Mouse (Mus musculus) forebrain, embryonic 15.5 days (tissue): Measurements from ENCODE around the gene Ceacam1. TPM values are rescaled to one million over a fixed set of nuclear protein-coding genes. Genes with fewer than 3 reads are reported as not detected.
"Not testable (repeated sequence)": the region's sequence is repeated elsewhere in the genome, so short reads cannot be mapped to it uniquely, and the experiment has no call there.

Source experiments
- ATAC-seq: fragments of 200-750 bp; cut with Nextera tagmentation; replicated peaks from 2 replicates; pipeline ENCODE4 v1.8.0; 2017; ENCODE audit warnings: mild to moderate bottlenecking, moderate TSS enrichment, moderate library complexity
- H3K27ac ChIP-seq: fragments of 300-500 bp; sonication (generic); replicated peaks from 2 replicates; pipeline ENCODE4 v1.5.1; 2015; ENCODE audit warnings: mild to moderate bottlenecking, inconsistent platforms
- H3K27me3 ChIP-seq: fragments of 300-500 bp; sonication (generic); 2 replicates; pipeline ENCODE4 v1.6.1; 2015; ENCODE audit warnings: inconsistent platforms
- H3K36me3 ChIP-seq: fragments of 300-500 bp; sonication (generic); 2 replicates; pipeline ENCODE4 v1.6.1; 2015; ENCODE audit warnings: mild to moderate bottlenecking, inconsistent platforms
- H3K4me1 ChIP-seq: fragments of 300-500 bp; sonication (generic); 2 replicates; pipeline ENCODE4 v1.6.1; 2015; ENCODE audit warnings: inconsistent platforms
- H3K4me2 ChIP-seq: fragments of 300-500 bp; sonication (generic); replicated peaks from 2 replicates; pipeline ENCODE4 v1.6.1; 2015; ENCODE audit warnings: mild to moderate bottlenecking, inconsistent platforms
- H3K4me3 ChIP-seq: fragments of 300-500 bp; sonication (generic); 2 replicates; pipeline ENCODE4 v1.5.1; 2015; ENCODE audit warnings: mild to moderate bottlenecking, inconsistent platforms
- H3K9ac ChIP-seq: fragments of 300-500 bp; sonication (generic); replicated peaks from 2 replicates; pipeline ENCODE4 v1.6.1; 2015; ENCODE audit warnings: mild to moderate bottlenecking, inconsistent platforms
- H3K9me3 ChIP-seq: fragments of 300-500 bp; sonication (generic); 2 replicates; pipeline ENCODE4 v1.6.1; 2016; ENCODE audit warnings: inconsistent platforms
- WGBS: fragments of 180-500 bp; shearing (Covaris S2); methylation state at CpG from one replicate; pipeline ENCODE4 v1.1.7; 2015; ENCODE audit warnings: mixed read lengths; 5-methylcytosine and 5-hydroxymethylcytosine counted together
- polyA plus RNA-seq: library from polyadenylated mRNA; unstranded; fragments of >200 nt; fragmentation: Nextera tagmentation; extraction: Ambion mirVana; gene quantifications from 2 replicates; pipeline ENCODE4 v1.2.1, GENCODE M21; 2015

The Ceacam1 gene
- polyA plus RNA-seq, 1 experiment from 2014 or later: 0.92 TPM

DNA sequence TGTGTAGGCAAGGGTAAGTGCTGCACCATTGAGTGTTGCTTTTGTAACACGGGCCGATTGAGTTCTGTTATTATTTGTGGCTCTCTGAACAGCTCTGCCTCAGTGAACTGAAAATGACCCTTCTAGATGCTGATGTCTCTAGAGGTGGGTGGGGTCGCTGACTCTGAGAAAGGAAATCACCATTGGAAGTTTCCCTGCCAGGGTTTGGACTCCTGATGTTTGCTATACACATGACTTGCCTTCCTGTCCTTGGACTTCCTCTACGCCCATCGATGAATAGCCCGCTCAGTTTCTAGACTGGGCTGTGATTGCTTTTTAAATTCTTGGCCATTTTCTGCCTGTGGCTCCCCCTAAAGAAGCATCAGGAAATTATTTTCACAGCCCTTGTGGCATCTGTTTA, 41.2 kb downstream of the Ceacam1 start:
- Histone ChIP-seq H3K4me2 (no peak overlapping the region), H3K27me3 (no peaks in the 10 kb centered on the region), H3K4me3 (no peak overlapping the region), H3K36me3 (no peaks in the 10 kb centered on the region), H3K27ac (no peak overlapping the region), H3K9ac (no peak overlapping the region), H3K9me3 (no peaks in the 10 kb centered on the region), H3K4me1 (peaks cover 5% of the 10 kb centered on the region; the same call in 1 of the 2 replicates)
- no peak for ATAC-seq
- 88% methylated on average over 6 of the region's 6 CpGs for WGBS

DNA sequence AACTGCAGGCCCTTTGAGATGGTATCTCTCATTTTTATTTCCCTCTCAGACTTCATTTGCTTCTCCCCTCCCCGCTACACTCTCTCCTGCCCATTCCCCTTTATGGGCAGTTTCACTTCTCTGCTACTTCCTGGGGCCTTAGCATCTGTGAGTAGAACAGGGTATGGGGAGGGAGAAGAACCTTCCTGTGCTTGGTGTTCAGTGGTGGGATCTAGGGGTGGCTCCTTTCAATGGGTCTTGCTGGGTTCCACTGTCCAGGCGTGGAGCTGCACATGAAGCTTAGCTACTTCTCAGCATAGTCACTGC, 41.9 kb downstream of the Ceacam1 start:
- ATAC-seq: no peak
- Histone ChIP-seq H3K27me3 (no peaks in the 10 kb centered on the region), H3K27ac (no peak overlapping the region), H3K4me1 (peaks cover 5% of the 10 kb centered on the region; the same call in 1 of the 2 replicates), H3K36me3 (no peaks in the 10 kb centered on the region), H3K9me3 (no peaks in the 10 kb centered on the region), H3K9ac (no peak overlapping the region), H3K4me2 (no peak overlapping the region), H3K4me3 (no peak overlapping the region)
- 90% methylated on average over 2 of the region's 2 CpGs for WGBS

DNA sequence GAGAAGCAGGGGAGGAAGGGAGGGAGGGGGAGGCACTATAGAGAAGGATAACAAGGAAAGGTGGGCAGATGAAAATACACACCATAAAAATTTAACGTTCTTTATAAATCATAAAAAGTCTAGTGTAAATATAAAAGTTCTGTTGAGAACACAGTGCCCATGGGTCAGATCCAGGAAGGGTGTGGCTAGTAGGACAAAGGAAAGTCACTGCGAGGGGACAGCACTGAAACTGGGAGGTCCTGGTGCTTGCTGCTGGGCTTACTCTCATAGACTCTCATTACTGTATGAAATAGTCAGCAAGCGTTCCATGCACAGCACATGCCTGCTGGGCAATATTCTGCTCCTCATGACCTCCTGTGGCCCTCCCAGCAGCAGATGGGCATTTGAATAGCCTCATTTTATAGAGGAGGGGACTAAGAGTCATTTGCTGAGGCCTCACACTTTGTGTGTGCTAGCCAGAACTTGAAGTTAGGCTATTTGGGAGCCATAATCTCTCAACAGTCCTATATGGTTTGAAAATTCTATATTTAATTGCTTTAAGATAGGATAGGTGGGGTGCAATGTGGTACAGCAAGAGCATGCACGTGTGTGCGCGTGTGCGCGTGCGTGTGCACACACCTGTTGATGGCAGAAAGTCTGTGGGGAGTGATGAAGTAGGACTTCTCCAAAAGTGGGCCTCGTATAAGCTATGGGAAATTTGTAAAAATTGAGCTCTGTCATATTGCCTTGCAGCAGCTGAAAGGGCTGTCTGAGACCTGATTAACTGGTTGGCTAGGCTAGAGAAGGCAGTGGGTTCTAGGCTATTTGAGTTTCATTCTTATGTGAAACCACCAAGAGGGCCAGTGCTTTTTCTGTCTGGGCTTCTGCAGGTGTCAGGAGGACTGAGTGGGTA, 42.5 kb downstream of the Ceacam1 start:
- no peak overlapping the region for H3K27ac ChIP-seq
- H3K4me3 ChIP-seq: no peak overlapping the region
- H3K4me2 ChIP-seq: no peak overlapping the region
- no peaks in the 10 kb centered on the region for H3K9me3 ChIP-seq
- no peak for ATAC-seq
- 92% methylated on average over 10 of the region's 10 CpGs for WGBS
- peaks cover 5% of the 10 kb centered on the region; the same call in 1 of the 2 replicates for H3K4me1 ChIP-seq
- no peak overlapping the region for H3K9ac ChIP-seq
- no peaks in the 10 kb centered on the region for H3K36me3 ChIP-seq
- no peaks in the 10 kb centered on the region for H3K27me3 ChIP-seq

DNA sequence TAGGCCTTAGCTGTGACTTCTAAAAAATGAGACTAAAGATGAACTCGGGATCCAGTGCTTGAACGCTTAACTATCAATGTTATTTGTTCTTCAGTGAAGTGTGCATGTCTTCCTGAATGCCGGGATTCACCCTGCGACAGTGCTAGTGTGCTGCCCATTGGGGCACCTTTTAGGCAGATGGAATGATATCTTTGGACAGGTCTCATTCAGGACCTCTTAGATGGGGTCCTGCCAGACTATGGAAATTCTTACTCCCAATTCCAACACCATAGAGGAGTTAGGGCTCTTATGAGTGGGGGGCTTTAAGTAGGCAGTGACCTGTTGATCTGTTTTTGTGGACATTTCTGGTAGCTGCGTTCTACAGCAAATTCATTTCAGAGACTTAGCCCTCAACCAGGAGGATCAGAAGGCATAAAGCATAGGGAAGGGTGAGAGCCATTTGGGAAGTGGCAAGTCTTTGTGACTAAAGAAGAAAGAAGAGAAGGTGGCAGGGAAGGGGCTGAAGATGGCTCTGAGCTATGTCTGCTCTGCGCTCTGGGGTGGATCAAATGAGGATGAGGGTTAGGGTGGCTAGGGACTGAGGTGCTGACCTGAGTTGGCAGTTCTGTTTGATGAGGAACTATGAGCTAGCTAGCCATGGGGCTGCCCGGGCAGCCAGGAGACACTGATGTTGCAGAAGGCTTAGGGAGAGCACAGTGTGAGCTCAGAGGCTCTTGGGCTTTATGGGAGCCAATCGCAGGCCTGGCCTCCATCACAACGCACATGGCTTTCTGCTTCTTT, 43.4 kb downstream of the Ceacam1 start:
- peaks cover 5% of the 10 kb centered on the region; the same call in 1 of the 2 replicates for H3K4me1 ChIP-seq
- 93% methylated on average over 9 of the region's 9 CpGs for WGBS
- no peak for ATAC-seq
- no peak overlapping the region for H3K9ac ChIP-seq
- H3K4me3 ChIP-seq: no peak overlapping the region
- H3K9me3 ChIP-seq: no peaks in the 10 kb centered on the region
- no peaks in the 10 kb centered on the region for H3K27me3 ChIP-seq
- H3K4me2 ChIP-seq: no peak overlapping the region
- H3K27ac ChIP-seq: no peak overlapping the region
- H3K36me3 ChIP-seq: no peaks in the 10 kb centered on the region

DNA sequence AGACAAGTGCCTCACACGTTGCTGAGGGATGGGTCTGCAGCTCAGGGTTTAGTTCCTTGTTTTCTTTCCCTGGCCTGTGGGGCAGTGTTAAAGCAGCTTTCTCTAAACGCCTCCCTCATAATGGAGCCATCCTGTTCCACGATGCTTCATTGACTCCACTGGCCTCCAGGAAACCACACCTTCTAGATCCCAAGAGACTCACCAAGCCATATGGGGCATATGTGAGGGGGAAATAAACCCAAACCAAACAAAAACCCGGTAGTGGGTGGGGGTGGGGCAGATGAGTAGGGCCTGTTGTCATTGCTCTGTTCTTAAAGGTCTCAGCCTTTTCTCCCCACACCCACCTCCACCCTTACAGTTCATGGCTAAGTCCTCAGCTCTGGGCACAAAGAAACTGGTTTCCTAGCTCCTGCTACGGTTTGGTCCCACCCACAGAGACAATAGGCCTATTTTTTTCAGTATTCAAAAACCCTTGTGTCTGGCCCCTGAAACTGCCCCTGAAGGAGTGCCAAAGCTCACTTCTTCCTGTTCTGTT, 44.3 kb downstream of the Ceacam1 start:
- H3K27ac ChIP-seq: no peak overlapping the region
- no peak overlapping the region for H3K4me2 ChIP-seq
- H3K9me3 ChIP-seq: no peaks in the 10 kb centered on the region
- no peak for ATAC-seq
- peaks cover 5% of the 10 kb centered on the region; the same call in 1 of the 2 replicates for H3K4me1 ChIP-seq
- no peak overlapping the region for H3K4me3 ChIP-seq
- 12% methylated on average over 5 of the region's 5 CpGs for WGBS
- H3K36me3 ChIP-seq: no peaks in the 10 kb centered on the region
- no peak overlapping the region for H3K9ac ChIP-seq
- H3K27me3 ChIP-seq: no peaks in the 10 kb centered on the region

DNA sequence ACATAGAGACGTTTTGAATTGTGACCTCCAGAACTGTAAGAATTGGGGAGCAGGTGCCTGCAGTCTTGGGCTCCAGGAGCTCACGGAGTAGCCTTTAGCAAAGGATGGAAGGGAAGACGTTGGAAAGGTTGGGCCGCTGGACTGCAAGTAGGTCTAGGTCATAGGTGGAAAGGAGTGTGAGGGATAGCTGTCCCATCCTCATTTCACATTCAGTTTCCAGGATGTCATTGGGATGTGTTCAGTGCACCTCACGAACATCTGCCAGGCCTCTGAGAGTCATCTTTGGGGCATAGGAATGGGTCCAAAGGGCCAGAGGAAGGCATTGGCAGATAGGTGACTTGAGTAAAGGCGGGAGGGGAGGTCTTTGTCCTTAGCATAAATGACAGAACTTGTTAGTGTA, 45.0 kb downstream of the Ceacam1 start:
- no peak for ATAC-seq
- peaks cover 5% of the 10 kb centered on the region; the same call in 1 of the 2 replicates for H3K4me1 ChIP-seq
- no peaks in the 10 kb centered on the region for H3K27me3 ChIP-seq
- no peak overlapping the region for H3K27ac ChIP-seq
- no peaks in the 10 kb centered on the region for H3K9me3 ChIP-seq
- H3K4me2 ChIP-seq: no peak overlapping the region
- H3K4me3 ChIP-seq: no peak overlapping the region
- no peak overlapping the region for H3K9ac ChIP-seq
- 91% methylated on average over 6 of the region's 6 CpGs for WGBS
- no peaks in the 10 kb centered on the region for H3K36me3 ChIP-seq

DNA sequence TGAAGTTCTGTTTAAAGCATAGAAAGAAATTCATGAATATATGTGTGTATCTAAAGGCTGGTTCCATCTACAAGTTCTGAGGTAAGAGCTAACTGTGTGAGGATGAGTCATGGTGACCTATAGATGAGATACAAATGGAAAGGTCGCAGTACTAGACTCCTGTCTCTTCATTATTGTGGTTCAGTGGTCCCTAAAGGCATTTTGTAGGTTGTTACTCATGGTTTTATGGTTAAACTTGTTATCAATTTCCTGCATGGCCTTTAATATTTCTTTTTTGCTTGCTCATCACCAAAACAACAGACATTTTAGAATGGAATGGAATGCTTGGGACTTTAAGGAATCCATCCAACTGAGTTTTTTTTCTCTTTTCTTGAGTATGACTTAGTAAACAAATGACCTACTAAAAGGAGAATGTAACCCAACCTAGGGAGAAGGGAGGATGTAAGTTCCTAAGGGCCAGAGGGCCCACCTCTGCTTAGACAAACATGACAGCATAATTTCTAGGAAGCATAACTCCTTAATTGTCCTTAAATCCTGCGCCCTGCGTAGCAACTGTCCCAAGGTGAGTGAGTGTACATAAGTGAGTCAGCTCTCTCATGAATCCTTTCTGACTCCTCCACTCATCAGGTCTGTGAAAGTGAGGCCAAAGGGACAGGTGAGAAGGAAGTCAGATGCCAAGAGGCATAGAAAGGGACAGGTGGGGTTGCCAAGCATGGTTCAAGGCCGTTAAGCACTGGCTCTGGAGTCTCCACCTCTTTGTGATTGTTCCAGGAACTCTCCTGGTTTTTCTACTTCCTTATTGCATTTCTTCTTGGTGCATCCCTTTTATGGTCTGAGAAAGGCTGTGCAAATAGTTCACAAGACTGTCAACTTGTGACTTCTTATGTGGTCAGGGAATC, 47.3 kb downstream of the Ceacam1 start:
- 90% methylated on average over 4 of the region's 4 CpGs for WGBS
- no peaks in the 10 kb centered on the region for H3K27me3 ChIP-seq
- no peak for ATAC-seq
- H3K9me3 ChIP-seq: no peaks in the 10 kb centered on the region
- no peak overlapping the region for H3K4me2 ChIP-seq
- no peak overlapping the region for H3K9ac ChIP-seq
- H3K27ac ChIP-seq: no peak overlapping the region
- no peaks in the 10 kb centered on the region for H3K36me3 ChIP-seq
- H3K4me1 ChIP-seq: peaks cover 5% of the 10 kb centered on the region; the same call in 1 of the 2 replicates
- H3K4me3 ChIP-seq: no peak overlapping the region

DNA sequence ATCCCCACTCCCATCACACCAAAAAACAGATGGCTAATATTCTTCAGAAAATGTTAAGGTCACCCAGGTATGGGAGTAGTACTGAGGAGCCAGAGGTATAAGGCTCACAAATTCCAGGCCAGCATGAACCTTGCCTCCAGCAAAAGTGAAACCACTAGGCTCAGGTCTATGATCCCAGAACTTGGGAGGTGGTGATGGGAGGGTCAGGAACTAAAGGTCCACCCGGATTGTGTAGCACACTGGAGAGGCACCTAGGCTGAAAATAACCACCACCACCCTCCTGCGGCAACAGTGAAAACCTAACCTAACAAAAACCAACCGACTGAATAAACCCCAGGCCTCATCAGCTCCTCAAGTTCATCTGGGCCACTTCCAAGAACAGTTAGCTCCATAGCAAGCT, 49.1 kb downstream of the Ceacam1 start:
- Histone ChIP-seq H3K4me2 (no peak overlapping the region), H3K36me3 (no peaks in the 10 kb centered on the region), H3K9ac (no peak overlapping the region), H3K27ac (no peak overlapping the region), H3K27me3 (no peaks in the 10 kb centered on the region), H3K4me3 (no peak overlapping the region), H3K9me3 (no peaks in the 10 kb centered on the region), H3K4me1 (peaks cover 5% of the 10 kb centered on the region; the same call in 1 of the 2 replicates)
- no peak for ATAC-seq
- 92% methylated on average over 3 of the region's 3 CpGs for WGBS

DNA sequence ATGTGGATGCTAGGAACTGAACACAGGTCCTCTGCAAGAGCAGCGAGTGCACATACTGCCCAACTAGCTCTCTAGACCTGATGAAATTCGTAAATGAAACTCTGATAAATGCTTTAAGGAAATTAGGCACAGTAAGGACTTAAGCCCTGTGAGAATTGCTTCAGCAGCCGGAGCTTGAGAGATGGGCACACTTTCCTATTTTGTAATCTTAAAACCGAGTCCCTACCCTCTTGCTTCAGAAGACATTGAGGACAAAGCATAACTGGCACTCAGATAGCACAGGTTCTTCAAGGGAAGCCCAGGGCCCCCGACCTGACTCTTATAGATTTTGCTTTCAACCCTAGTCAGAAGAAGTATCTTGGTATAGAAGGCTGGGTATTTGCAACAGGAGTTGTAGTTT, 50.3 kb downstream of the Ceacam1 start:
- H3K4me2 ChIP-seq: no peak overlapping the region
- H3K36me3 ChIP-seq: no peaks in the 10 kb centered on the region
- H3K27me3 ChIP-seq: no peaks in the 10 kb centered on the region
- WGBS: 84% methylated on average over 5 of the region's 5 CpGs
- no peak overlapping the region for H3K4me3 ChIP-seq
- H3K9ac ChIP-seq: no peak overlapping the region
- H3K27ac ChIP-seq: no peak overlapping the region
- no peaks in the 10 kb centered on the region for H3K9me3 ChIP-seq
- no peaks in the 10 kb centered on the region for H3K4me1 ChIP-seq
- ATAC-seq: no peak

DNA sequence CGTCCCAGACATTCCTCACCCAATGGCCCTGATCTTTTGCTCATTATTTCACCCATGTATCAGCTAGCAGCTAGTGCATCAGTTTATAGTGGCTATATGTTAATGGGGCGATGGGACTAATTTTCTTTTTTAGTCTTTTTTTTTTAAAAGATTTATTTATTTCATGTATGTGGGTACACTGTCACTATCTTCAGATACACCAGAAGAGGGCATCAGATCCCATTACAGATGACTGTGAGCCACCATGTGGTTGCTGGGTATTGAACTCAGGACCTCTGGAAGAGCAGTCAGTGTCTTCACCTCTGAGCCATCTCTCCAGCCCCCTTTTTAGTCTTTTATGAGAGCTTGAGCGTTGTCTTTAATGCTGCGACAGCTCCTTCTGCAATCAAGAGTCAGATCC, 51.0 kb downstream of the Ceacam1 start:
- 90% methylated on average over 4 of the region's 4 CpGs for WGBS
- H3K4me3 ChIP-seq, H3K4me1 ChIP-seq, H3K36me3 ChIP-seq, H3K27me3 ChIP-seq, H3K9ac ChIP-seq, H3K4me2 ChIP-seq, H3K27ac ChIP-seq, ATAC-seq, H3K9me3 ChIP-seq: not testable (repeated sequence)

DNA sequence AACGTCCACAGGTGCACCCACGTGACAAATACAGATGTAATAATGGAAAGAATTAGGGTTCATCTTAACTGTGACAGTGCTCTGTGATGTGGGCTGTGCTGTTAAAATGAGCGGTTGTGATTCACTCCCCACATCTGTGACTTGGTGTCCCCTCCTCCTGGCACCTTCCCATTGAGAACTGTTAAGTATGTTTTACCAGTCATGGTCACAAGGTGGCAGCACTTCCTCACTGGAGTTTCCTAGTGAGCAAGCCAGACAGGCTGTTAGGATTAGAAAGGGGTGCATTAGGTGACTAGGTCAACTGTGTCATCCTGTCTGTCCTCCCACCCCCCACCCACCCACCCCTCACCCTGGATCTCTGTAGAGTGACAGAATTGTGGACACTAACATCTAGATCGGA, 53.0 kb downstream of the Ceacam1 start:
- H3K4me3 ChIP-seq: no peak overlapping the region
- WGBS: 34% methylated on average over 4 of the region's 4 CpGs
- H3K4me2 ChIP-seq: no peak overlapping the region
- H3K9me3 ChIP-seq: no peaks in the 10 kb centered on the region
- no peaks in the 10 kb centered on the region for H3K36me3 ChIP-seq
- H3K9ac ChIP-seq: no peak overlapping the region
- ATAC-seq: peak; percentile 66
- no peaks in the 10 kb centered on the region for H3K4me1 ChIP-seq
- no peaks in the 10 kb centered on the region for H3K27me3 ChIP-seq
- H3K27ac ChIP-seq: no peak overlapping the region
